Mouse (Mus musculus) cerebellum, adult 2 months (tissue): ENCODE measurements around the gene Cse1l. TPM values are rescaled to one million over a fixed set of nuclear protein-coding genes. Genes with fewer than 3 reads are reported as not detected.

Source experiments
- DNase-seq, 2 experiments: peaks; one replicate each; pipeline ENCODE4 v3.0.0; 2021
- H3K27ac ChIP-seq: fragments of 200-500 bp; 2 replicates; pipeline ENCODE4 v1.5.1; 2012; ENCODE audit warnings: low read length, control low read depth, inconsistent platforms; ENCODE audit not compliant: insufficient read depth
- H3K27me3 ChIP-seq: fragments of 200-500 bp; 2 replicates; pipeline ENCODE4 v1.6.1; 2012; ENCODE audit warnings: inconsistent platforms, mild to moderate bottlenecking, low read length, moderate library complexity; ENCODE audit not compliant: control insufficient read depth, insufficient read depth
- H3K4me1 ChIP-seq: fragments of 200-500 bp; 2 replicates; pipeline ENCODE4 v1.6.1; 2011; ENCODE audit warnings: low read length; ENCODE audit not compliant: control insufficient read depth, insufficient read depth
- H3K4me3 ChIP-seq: fragments of 200-500 bp; replicated peaks from 2 replicates; pipeline ENCODE3; 2011; ENCODE audit warnings: mild to moderate bottlenecking, low read depth, low read length, control low read depth; ENCODE audit not compliant: insufficient read depth
- CTCF ChIP-seq: fragments of 200-500 bp; IDR thresholded peaks from 2 replicates; pipeline ENCODE4 v1.5.1; 2011; ENCODE audit warnings: low read depth, mild to moderate bottlenecking, control low read depth, low read length, moderate library complexity, borderline replicate concordance; ENCODE audit not compliant: insufficient read depth
- POLR2A ChIP-seq: fragments of 200-500 bp; IDR thresholded peaks from 2 replicates; pipeline ENCODE4 v1.6.1; 2011; ENCODE audit warnings: low read length, control low read depth, borderline replicate concordance; ENCODE audit not compliant: insufficient read depth
- WGBS: fragments of 180-500 bp; shearing (Covaris S2); methylation state at CpG from one replicate; pipeline ENCODE4 v1.1.7; 2018; 5-methylcytosine and 5-hydroxymethylcytosine counted together
- polyA plus RNA-seq: library from polyadenylated mRNA; depleted of rRNA; stranded (reverse); fragments of >200 nt; gene quantifications from 2 replicates; pipeline ENCODE4 v1.2.3, GENCODE M21; 2012

The Cse1l gene
- polyA plus RNA-seq, 1 experiment: 49.9 TPM

DNA sequence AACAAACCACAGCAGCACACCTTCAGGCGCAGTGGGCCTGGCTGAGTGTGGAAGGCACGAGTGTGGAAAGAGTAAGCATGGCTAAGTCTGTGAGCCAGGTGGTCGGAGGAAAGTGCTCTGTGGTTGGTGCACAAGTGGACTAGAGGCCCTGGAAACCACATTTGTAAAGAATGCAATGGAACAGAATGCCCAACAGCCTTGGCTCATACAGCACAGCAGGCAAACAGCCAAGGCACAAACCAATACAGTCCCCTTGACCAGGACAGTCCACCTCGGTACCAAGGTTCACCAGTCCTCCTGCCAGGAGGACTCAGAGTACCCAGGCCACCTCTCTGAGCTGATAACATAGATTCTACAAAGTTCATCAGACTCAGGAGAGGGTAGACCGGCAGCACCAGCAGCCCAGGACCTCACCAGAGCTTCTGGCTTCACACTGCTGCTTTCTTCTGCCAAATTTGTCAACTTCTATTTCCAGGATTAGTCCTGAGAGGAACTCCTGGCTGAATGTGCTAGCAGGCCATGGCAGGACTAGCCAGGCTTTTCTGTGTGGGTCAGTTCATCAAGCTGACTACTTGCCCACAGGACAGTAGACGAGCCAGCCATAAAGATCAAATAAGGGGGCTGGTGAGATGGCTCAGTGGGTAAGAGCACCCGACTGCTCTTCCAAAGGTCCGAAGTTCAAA is 54.9 kb downstream of the Cse1l start:
- peak; percentile 38 to 59 for DNase-seq
- TF ChIP-seq POLR2A (no peak), CTCF (no peak)
- Histone ChIP-seq H3K27ac (no peak overlapping the region), H3K27me3 (no peaks in the 10 kb centered on the region), H3K4me1 (peaks cover 24% of the 10 kb centered on the region), H3K4me3 (no peak overlapping the region)
- WGBS: 13% methylated on average over 8 of the region's 8 CpGs

DNA sequence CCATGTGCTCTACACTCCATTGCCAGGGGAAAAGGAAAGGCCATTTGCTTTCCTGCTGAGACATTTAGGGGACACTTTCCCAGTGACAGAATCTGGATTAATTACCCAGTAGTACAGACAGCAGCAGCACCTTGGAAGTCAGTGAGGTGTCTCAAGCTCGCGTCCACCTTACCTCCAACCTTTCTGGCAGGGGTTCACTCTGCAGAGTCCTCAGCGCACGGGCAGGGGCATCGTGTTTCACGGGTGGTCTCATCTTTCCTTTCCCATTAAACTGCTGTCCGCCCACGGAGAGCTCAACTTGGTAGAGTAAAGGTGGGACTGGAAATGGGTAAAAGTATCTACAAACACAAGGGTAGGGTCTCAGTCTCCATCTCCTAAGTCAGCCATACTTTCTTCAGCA is 57.4 kb downstream of the Cse1l start:
- Histone ChIP-seq H3K27me3 (no peaks in the 10 kb centered on the region), H3K4me1 (peaks cover 15% of the 10 kb centered on the region), H3K27ac (no peak overlapping the region), H3K4me3 (no peak overlapping the region)
- 87% methylated on average over 8 of the region's 8 CpGs for WGBS
- TF ChIP-seq CTCF (no peak), POLR2A (no peak)
- DNase-seq: no peak

DNA sequence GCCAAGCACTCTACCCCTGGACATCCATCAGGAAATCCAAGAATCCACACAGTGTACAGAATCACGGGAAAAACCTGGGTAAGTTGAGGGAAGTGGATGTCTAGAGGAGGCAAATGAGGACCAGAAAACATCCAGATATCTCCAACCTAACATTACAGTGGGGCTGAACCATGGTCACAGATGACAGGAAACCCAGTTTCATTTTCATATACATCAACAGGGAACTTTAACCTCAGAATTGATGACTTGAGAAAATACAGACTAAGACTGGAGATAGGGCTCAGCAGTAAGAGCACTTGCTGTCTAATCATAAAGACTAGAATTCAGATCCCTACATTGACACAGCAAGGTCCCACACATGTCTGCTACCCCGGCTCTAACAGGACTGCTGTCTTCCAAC is 58.9 kb downstream of the Cse1l start:
- TF ChIP-seq CTCF (no peak), POLR2A (no peak)
- no peak overlapping the region for H3K4me3 ChIP-seq

DNA sequence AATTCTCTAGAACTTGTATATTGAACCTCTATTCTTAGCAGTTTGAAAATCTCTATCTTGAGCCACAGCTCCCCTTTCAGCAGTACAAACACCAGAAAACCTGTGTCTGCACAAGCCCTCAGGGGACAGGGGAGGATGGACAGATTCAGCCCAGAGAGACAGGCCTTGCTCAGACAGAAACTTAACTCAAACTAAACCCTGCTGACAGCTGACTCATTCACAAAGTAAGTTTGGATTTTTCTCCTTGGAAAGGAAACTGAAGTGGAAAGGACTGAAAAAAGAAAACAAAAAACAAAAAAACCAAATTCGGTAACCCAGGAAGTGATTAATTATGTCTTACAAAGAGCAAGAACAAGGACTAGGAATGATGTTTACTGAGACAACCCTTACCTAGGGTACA is 67.3 kb downstream of the Cse1l start:
- 79% methylated on average over 1 of the region's 1 CpGs for whole genome bisulfite sequencing
- DNase-seq: no peak
- H3K27me3 ChIP-seq: no peaks in the 10 kb centered on the region
- peaks cover 10% of the 10 kb centered on the region for H3K4me1 ChIP-seq
- TF ChIP-seq CTCF (no peak), POLR2A (no peak)
- no peak overlapping the region for H3K27ac ChIP-seq
- no peak overlapping the region for H3K4me3 ChIP-seq

More for the DNA sequence above, 58.9 kb downstream of the Cse1l start:
- 87% methylated on average over 2 of the region's 2 CpGs for WGBS
- DNase-seq: no peak
- Histone ChIP-seq H3K27me3 (no peaks in the 10 kb centered on the region), H3K4me1 (peaks cover 16% of the 10 kb centered on the region), H3K27ac (no peak overlapping the region)

DNA sequence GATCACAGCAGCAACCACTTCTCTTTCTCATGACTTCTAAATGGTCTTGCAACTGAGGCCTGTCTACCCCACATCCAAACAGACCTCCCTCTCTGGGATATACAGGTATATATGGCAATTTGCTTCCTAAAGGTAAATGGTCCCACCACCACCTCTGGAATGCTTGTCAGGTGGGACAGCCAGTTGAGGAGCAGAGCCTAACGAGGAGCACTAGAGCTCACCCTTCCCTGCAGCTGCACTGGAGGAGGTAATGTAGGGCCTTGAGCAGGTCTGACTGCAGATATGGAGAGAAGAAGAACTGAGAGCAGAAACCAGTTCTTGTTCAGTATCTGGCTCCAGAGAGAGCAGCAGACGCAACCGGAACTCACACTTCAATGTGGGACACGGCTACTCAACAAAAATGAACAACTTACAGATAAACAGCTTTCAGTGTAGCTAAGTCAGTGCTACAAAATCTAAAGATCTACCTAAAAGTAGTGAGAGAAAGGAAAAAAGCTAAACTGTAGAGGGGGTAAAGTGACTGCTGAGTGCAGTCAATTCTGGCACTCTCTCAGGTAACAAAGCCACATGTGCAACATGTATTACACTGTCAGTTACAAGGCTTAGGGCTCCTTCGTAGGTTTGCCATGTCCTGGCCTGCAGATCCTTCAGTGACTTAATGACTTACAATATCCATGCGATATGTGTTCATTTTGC is 68.5 kb downstream of the Cse1l start:
- Histone ChIP-seq H3K4me3 (no peak overlapping the region), H3K4me1 (peaks cover 10% of the 10 kb centered on the region), H3K27me3 (no peaks in the 10 kb centered on the region), H3K27ac (no peak overlapping the region)
- no peak for DNase-seq
- TF ChIP-seq CTCF (no peak), POLR2A (no peak)
- WGBS: 68% methylated on average over 6 of the region's 6 CpGs

DNA sequence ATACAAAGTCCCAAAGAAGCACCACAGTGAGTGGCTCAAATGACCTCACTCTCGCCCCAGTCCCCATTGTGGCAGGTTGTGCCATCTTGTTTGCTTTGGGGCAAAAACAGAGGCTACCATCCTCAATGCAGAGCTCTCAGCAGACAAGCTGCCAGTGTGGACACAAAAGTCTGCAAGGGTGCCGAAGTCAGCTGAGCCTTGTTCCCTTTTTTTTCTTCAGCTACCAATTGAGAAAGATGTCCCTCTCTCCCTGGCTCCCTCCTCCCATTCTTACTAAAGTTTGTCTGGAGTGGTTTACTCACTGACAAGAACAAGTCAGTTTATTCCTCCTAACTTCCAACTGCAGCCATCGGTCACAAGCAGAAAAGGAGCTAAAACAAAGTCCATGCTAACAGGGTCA is 70.5 kb downstream of the Cse1l start:
- Histone ChIP-seq H3K4me3 (no peak overlapping the region), H3K27me3 (no peaks in the 10 kb centered on the region), H3K27ac (no peak overlapping the region), H3K4me1 (peaks cover 6% of the 10 kb centered on the region)
- TF ChIP-seq CTCF (no peak), POLR2A (no peak)
- DNase-seq: no peak
- 80% methylated on average over 3 of the region's 3 CpGs for WGBS

DNA sequence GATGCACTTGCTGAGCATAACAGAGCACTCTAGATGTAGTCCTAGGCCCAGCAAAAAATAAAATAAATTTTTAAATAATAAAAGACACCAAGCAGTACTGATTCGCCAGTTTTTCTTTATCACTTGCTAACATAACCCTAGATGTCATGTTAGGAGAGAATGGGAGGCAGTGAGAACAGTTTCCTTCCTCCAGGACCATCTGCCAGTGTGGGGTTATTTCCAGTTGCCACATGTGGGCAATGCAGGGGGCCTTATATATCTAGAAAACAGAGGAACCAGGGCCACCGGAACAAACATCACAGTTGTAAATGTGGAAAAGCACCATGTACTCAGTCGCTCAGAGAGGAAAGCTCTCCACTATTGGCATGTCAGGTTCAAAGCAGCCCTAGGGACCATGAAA is 71.7 kb downstream of the Cse1l start:
- WGBS: 16% methylated on average over 3 of the region's 3 CpGs
- Histone ChIP-seq H3K4me1 (peaks cover 6% of the 10 kb centered on the region), H3K27me3 (no peaks in the 10 kb centered on the region), H3K4me3 (no peak overlapping the region), H3K27ac (no peak overlapping the region)
- DNase-seq: no peak
- TF ChIP-seq POLR2A: no peak
- no peak for TF ChIP-seq CTCF

DNA sequence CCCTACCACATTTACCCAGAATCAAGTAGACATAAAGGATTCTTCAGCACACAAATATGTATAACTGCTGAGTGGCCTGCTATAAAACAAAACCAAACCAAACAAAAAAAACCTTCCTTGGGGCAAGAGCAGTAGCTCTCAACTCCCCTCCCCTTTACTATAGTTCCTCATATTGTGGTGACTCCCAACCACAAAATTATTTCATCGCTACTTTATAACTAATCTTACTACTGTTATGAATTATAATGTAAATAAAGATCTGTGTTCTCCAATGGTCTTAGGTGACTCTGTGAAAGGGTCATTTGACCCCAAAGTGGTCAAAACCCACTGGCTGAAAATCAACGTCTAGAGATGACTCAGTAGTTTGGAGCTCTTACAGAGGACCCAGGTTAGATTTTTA is 74.3 kb downstream of the Cse1l start:
- no peak for DNase-seq
- no peak overlapping the region for H3K4me3 ChIP-seq
- TF ChIP-seq POLR2A (no peak), CTCF (no peak)
- 84% methylated on average over 2 of the region's 2 CpGs for WGBS
- H3K4me1 ChIP-seq: peaks cover 6% of the 10 kb centered on the region; the same call in 1 of the 2 replicates
- no peaks in the 10 kb centered on the region for H3K27me3 ChIP-seq
- H3K27ac ChIP-seq: no peak overlapping the region
